Mouse (Mus musculus) embryonic facial prominence, embryonic 11.5 days (tissue): ENCODE results near the gene Creld1. TPM values are rescaled to one million over a fixed set of nuclear protein-coding genes. Genes with fewer than 3 reads are reported as not detected.
A peak's percentile ranks its signal among the peaks of the same experiment; 100 is the strongest.

Experiments used
- ATAC-seq: fragments of 200-750 bp; cut with Nextera tagmentation; replicated peaks from 2 replicates; pipeline ENCODE4 v1.8.0; 2017; ENCODE audit warnings: low read depth; ENCODE audit not compliant: insufficient number of reproducible peaks, low FRiP score, low TSS enrichment
- DNase-seq: peaks from one replicate; pipeline ENCODE4 v3.0.0-alpha.2; 2015; ENCODE audit warnings: low spot score
- H3K27ac ChIP-seq: fragments of 300-500 bp; sonication (generic); replicated peaks from 2 replicates; pipeline ENCODE4 v1.5.1; 2014; ENCODE audit warnings: mild to moderate bottlenecking, low read depth, low read length, control low read depth
- H3K27me3 ChIP-seq: fragments of 300-500 bp; sonication (generic); 2 replicates; pipeline ENCODE4 v1.6.1; 2014; ENCODE audit warnings: mild to moderate bottlenecking, low read length, moderate library complexity, mixed read lengths; ENCODE audit not compliant: control insufficient read depth, insufficient read depth
- H3K36me3 ChIP-seq: fragments of 300-500 bp; sonication (generic); replicated peaks from 2 replicates; pipeline ENCODE4 v1.6.1; 2014; ENCODE audit warnings: low read depth, mild to moderate bottlenecking, low read length, moderate library complexity, mixed read lengths; ENCODE audit not compliant: control insufficient read depth, insufficient read depth
- H3K4me1 ChIP-seq: fragments of 300-500 bp; sonication (generic); 2 replicates; pipeline ENCODE4 v1.6.1; 2014; ENCODE audit warnings: low read length, mixed read lengths; ENCODE audit not compliant: control insufficient read depth, insufficient read depth
- H3K4me2 ChIP-seq: fragments of 300-500 bp; sonication (generic); 2 replicates; pipeline ENCODE4 v1.6.1; 2014; ENCODE audit warnings: low read depth, mild to moderate bottlenecking, control low read depth, low read length, moderate library complexity
- H3K4me3 ChIP-seq: fragments of 300-500 bp; sonication (generic); 2 replicates; pipeline ENCODE4 v1.5.1; 2014; ENCODE audit warnings: low read depth, low read length, control low read depth
- H3K9ac ChIP-seq: fragments of 300-500 bp; sonication (generic); replicated peaks from 2 replicates; pipeline ENCODE4 v1.6.1; 2014; ENCODE audit warnings: mild to moderate bottlenecking, control low read depth, low read length
- H3K9me3 ChIP-seq: fragments of 300-500 bp; sonication (generic); replicated peaks from 2 replicates; pipeline ENCODE4 v1.6.1; 2016; ENCODE audit warnings: mild to moderate bottlenecking, low read length, inconsistent platforms, mixed read lengths; ENCODE audit not compliant: control insufficient read depth
- WGBS: fragments of 180-500 bp; shearing (Covaris S2); extraction: QIAGEN DNeasy Blood & Tissue Kit; methylation state at CpG from one replicate; pipeline ENCODE4 v1.1.7; 2014; 5-methylcytosine and 5-hydroxymethylcytosine counted together
- polyA plus RNA-seq: library from polyadenylated mRNA; unstranded; fragments of >200 nt; fragmentation: Nextera tagmentation; extraction: Ambion mirVana; gene quantifications from 2 replicates; pipeline ENCODE4 v1.2.1, GENCODE M21; 2014

Gene Creld1
- polyA plus RNA-seq, 1 experiment from 2014 or later = 13.1 TPM

- no peaks in the 10 kb centered on the region for H3K36me3 ChIP-seq
Observed at GRCm38 (mm10) chr6:113489410-113489809, 6.3 kb downstream of the Creld1 start.

GRCm38 (mm10) chr6:113492101-113492864 is 9.2 kb downstream of the Creld1 start:
- no peak overlapping the region for H3K9ac ChIP-seq
- no peaks in the 10 kb centered on the region; the same call in 1 of the 2 replicates for H3K4me1 ChIP-seq
- DNase-seq = no peak
- H3K4me3 ChIP-seq = no peak overlapping the region
- ATAC-seq = no peak
- no peak overlapping the region for H3K4me2 ChIP-seq
- no peaks in the 10 kb centered on the region for H3K9me3 ChIP-seq
- peaks cover 15% of the 10 kb centered on the region for H3K27me3 ChIP-seq
- no peaks in the 10 kb centered on the region for H3K36me3 ChIP-seq
- WGBS = 76% methylated on average over 24 of the region's 24 CpGs
- H3K27ac ChIP-seq = no peak overlapping the region

More at GRCm38 (mm10) chr6:113489410-113489809, 6.3 kb downstream of the Creld1 start:
- Histone ChIP-seq H3K4me3 (no peak overlapping the region), H3K4me1 (no peaks in the 10 kb centered on the region; the same call in 1 of the 2 replicates), H3K27me3 (peaks cover under 1% of the 10 kb centered on the region; the same call in 1 of the 2 replicates), H3K9me3 (no peaks in the 10 kb centered on the region), H3K9ac (no peak overlapping the region), H3K27ac (no peak overlapping the region), H3K4me2 (no peak overlapping the region)
- DNase-seq (no peak), ATAC-seq (no peak)
- 90% methylated on average over 14 of the region's 14 CpGs for WGBS

GRCm38 (mm10) chr6:113494258-113494788 is 11.2 kb downstream of the Creld1 start:
- Histone ChIP-seq H3K9ac (peak overlapping the region; percentile 44), H3K4me3 (peak overlapping the region; percentile 37), H3K27me3 (peaks cover 15% of the 10 kb centered on the region), H3K4me1 (no peaks in the 10 kb centered on the region; the same call in 1 of the 2 replicates), H3K27ac (no peak overlapping the region), H3K4me2 (peak overlapping the region; percentile 56), H3K36me3 (no peaks in the 10 kb centered on the region), H3K9me3 (no peaks in the 10 kb centered on the region)
- peak; percentile 77 for DNase-seq
- WGBS = 1% methylated on average over 53 of the region's 54 CpGs
- peak; percentile 69 for ATAC-seq

DNA sequence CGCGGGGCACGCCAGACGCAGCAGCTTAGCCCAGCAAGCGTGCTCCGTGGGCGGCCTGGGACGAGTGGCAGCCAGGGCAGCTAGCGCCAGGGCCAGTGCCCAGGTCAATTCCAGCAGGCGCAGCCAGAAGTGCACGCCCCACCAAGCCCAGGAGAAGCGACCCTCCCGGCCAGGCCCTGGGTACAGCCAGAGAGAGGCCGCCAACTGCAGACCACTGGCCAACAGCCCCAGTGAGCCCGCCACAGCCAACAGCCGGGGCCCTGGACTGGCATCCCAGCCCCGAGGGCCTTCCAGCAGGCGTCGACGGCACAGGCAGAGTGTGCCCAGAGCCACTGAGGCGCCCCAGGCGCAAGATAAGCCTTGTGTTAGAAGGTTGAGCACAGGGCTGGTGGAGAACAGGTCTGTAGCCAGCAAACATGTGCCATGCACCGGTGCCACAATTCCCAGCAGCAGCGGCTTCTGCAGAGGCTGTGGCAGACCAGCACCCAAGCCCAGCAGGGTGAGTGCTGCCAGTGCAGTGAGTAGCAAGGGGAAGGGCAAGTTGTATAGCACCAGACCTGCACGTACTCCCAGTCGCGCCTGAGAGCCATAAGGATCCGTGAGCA is 12.1 kb downstream of the Creld1 start:
- peaks cover 15% of the 10 kb centered on the region for H3K27me3 ChIP-seq
- H3K4me1 ChIP-seq = no peaks in the 10 kb centered on the region; the same call in 1 of the 2 replicates
- no peak for DNase-seq
- no peak overlapping the region for H3K27ac ChIP-seq
- H3K4me3 ChIP-seq = peak overlapping the region; percentile 37; the same call in 1 of the 2 replicates
- H3K36me3 ChIP-seq = no peaks in the 10 kb centered on the region
- no peak overlapping the region; the same call in 1 of the 2 replicates for H3K4me2 ChIP-seq
- WGBS = 50% methylated on average over 28 of the region's 28 CpGs
- H3K9me3 ChIP-seq = no peaks in the 10 kb centered on the region
- H3K9ac ChIP-seq = 0 out of 2 replicates have a peak overlapping the region, but pooled peaks have one; percentile 6
- ATAC-seq = no peak

GRCm38 (mm10) chr6:113499346-113499745 is 16.2 kb downstream of the Creld1 start:
- peaks cover 15% of the 10 kb centered on the region for H3K27me3 ChIP-seq
- no peak for ATAC-seq

DNA sequence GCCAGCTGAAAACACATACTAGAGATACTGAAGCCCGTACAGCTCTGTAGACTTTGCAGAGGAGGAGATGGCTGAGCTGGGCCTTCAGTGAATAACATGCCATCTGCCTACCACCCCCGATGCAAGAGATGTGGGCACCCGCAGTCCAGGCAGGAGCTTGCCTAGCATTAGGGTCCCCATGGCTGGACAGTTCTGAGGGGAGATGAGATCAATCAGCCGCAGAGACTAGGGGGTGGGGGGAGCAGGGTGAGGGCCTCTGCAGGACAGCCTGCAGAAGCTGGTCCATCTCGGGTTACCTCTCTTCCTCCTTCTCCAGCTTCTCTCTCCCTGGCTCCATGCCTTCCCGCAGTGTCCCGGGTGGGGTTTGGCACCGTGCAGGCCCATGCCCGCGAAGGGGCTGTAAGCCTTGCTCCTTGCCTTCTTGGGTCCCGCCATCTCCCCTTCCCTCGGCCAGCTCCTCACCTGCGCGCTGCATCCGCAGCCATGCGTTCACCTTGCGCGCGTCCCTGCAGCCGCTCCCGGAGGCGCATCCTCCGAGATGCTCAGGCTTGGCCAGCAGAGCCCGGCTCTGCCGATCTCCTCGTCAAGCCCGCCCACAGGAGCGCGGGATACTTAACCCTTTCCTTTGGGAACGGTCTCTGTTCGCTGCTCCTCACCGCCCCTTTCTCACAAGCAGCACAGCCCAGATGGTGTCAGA is 18.4 kb downstream of the Creld1 start, which contains the start of gene Prrt3:
Gene Prrt3 (minus strand): TSS at position 544 of the 697 bp plus-strand sequence.
- peak within 1 kb of the TSS; percentile 69 for H3K9ac ChIP-seq
- H3K9me3 ChIP-seq = no peaks in the 10 kb centered on the region
- peak within 1 kb of the TSS; percentile 84 for H3K4me2 ChIP-seq
- peak within 1 kb of the TSS; percentile 48 for H3K4me3 ChIP-seq
- ATAC-seq = peak; percentile 55
- 2% methylated on average over 32 of the region's 32 CpGs for WGBS
- H3K4me1 ChIP-seq = no peaks in the 10 kb centered on the region
- no peaks in the 10 kb centered on the region; the same call in 1 of the 2 replicates for H3K27me3 ChIP-seq
- no peaks in the 10 kb centered on the region for H3K36me3 ChIP-seq
- DNase-seq = peak; percentile 75
- H3K27ac ChIP-seq = no peak within 1 kb of the TSS

More at GRCm38 (mm10) chr6:113499346-113499745, 16.2 kb downstream of the Creld1 start:
- H3K4me2 ChIP-seq = no peak overlapping the region
- DNase-seq = no peak
- 78% methylated on average over 6 of the region's 6 CpGs for WGBS
- no peaks in the 10 kb centered on the region for H3K9me3 ChIP-seq
- no peak overlapping the region for H3K27ac ChIP-seq
- no peak overlapping the region for H3K9ac ChIP-seq
- H3K4me3 ChIP-seq = no peak overlapping the region
- no peaks in the 10 kb centered on the region; the same call in 1 of the 2 replicates for H3K4me1 ChIP-seq
- no peaks in the 10 kb centered on the region for H3K36me3 ChIP-seq

DNA sequence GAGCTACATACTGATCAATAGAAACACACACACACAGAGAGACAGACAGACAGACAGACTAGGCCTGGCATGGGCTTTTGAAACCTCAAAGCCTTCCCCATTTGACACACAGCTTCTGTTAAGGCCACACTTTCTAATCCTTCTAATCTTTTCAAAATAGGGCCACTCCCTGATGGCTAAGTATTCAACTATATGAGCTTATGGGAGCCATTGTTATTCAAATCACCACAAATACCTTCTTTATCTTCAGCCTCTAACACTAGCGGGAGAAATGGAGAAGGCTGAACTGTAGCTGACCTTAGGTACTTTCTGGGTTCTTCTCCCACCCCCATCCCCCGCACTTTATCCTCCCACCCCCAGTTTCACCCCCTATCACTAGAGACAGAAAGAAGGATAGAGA is 19.7 kb downstream of the Creld1 start:
- H3K9ac ChIP-seq = no peak overlapping the region
- H3K36me3 ChIP-seq = no peaks in the 10 kb centered on the region
- no peak for ATAC-seq
- no peaks in the 10 kb centered on the region for H3K9me3 ChIP-seq
- H3K27ac ChIP-seq = no peak overlapping the region
- no peaks in the 10 kb centered on the region for H3K4me1 ChIP-seq
- no peak overlapping the region for H3K4me3 ChIP-seq
- no peak overlapping the region for H3K4me2 ChIP-seq
- no peak for DNase-seq
- WGBS = 78% methylated on average over 2 of the region's 2 CpGs
- no peaks in the 10 kb centered on the region; the same call in 1 of the 2 replicates for H3K27me3 ChIP-seq
